Mouse (Mus musculus): ENCODE measurements around the gene Tapbp. TPM values are rescaled to one million over a fixed set of nuclear protein-coding genes. Genes with fewer than 3 reads are reported as not detected.
"Not testable (repeated sequence)": the region's sequence is repeated elsewhere in the genome, so short reads cannot be mapped to it uniquely, and the experiment has no call there.

Tapbp gene
- total RNA-seq, 2 experiments from 2014 or later, result 27.4 to 34.4 TPM

GRCm38 (mm10) chr17:33940206-33940805, 24.6 kb downstream of the Tapbp start, which contains the start of the genes Pfdn6 and Wdr46:
TSS of gene Pfdn6 (minus strand) at chr17:33940343.
TSS of gene Wdr46 (plus strand) at chr17:33940660.
- peak; percentile 84 to 92 for DNase-seq (ENCODE audit: low spot score in 2 of 2)

- no peak for DNase-seq (ENCODE audit: low spot score in 2 of 2)
These were observed 25.3 kb downstream of the Tapbp start for GRCm38 (mm10) chr17:33940981-33941380.

- DNase-seq (ENCODE audit: low spot score in 2 of 2), result no peak
These were observed 25.7 kb downstream of the Tapbp start for GRCm38 (mm10) chr17:33941381-33941780.

GRCm38 (mm10) chr17:33943454-33943853, 27.8 kb downstream of the Tapbp start:
- no peak for DNase-seq (ENCODE audit: low spot score in 2 of 2)

- no peak for DNase-seq (ENCODE audit: low spot score in 2 of 2)
These were observed 31.9 kb downstream of the Tapbp start for GRCm38 (mm10) chr17:33947430-33948089.

GRCm38 (mm10) chr17:33948090-33948904, 32.6 kb downstream of the Tapbp start:
- no peak for DNase-seq (ENCODE audit: low spot score in 2 of 2)

- no peak for DNase-seq (ENCODE audit: low spot score in 2 of 2)
These were observed 33.3 kb downstream of the Tapbp start for GRCm38 (mm10) chr17:33948905-33949537.

- no peak for DNase-seq (ENCODE audit: low spot score in 2 of 2)
These were observed 34.5 kb downstream of the Tapbp start for GRCm38 (mm10) chr17:33950131-33950625.

- peak; percentile 65 to 79 for DNase-seq (ENCODE audit: low spot score in 2 of 2)
These were observed 35.6 kb downstream of the Tapbp start, which contains the start of gene B3galt4 for GRCm38 (mm10) chr17:33951021-33951946. TSS of gene B3galt4 (minus strand) at chr17:33951488.

- DNase-seq (ENCODE audit: low spot score in 2 of 2), result not testable (repeated sequence)
These were observed 36.3 kb downstream of the Tapbp start for GRCm38 (mm10) chr17:33952015-33952414.

GRCm38 (mm10) chr17:33952879-33953278, 37.2 kb downstream of the Tapbp start:
- no peak for DNase-seq (ENCODE audit: low spot score in 2 of 2)

- DNase-seq (ENCODE audit: low spot score in 2 of 2), result no peak
These were observed 37.6 kb downstream of the Tapbp start for GRCm38 (mm10) chr17:33953310-33953709.

GRCm38 (mm10) chr17:33953961-33954565, 38.4 kb downstream of the Tapbp start:
- DNase-seq (ENCODE audit: low spot score in 2 of 2), result no peak

- no peak for DNase-seq (ENCODE audit: low spot score in 2 of 2)
These were observed 39.2 kb downstream of the Tapbp start for GRCm38 (mm10) chr17:33954646-33955554.

- DNase-seq (ENCODE audit: low spot score in 2 of 2), result peak; percentile 95 to 99
These were observed 40.0 kb downstream of the Tapbp start, which contains the start of the genes Vps52 and Rps18 for GRCm38 (mm10) chr17:33955555-33956214. TSS of gene Vps52 (plus strand) at chr17:33955812. TSS of gene Rps18 (minus strand) at chr17:33956001.

- no peak for DNase-seq (ENCODE audit: low spot score in 2 of 2)
These were observed 40.6 kb downstream of the Tapbp start for GRCm38 (mm10) chr17:33956336-33956735.

- no peak for DNase-seq (ENCODE audit: low spot score in 2 of 2)
These were observed 41.8 kb downstream of the Tapbp start for GRCm38 (mm10) chr17:33957493-33957892.

- no peak for DNase-seq (ENCODE audit: low spot score in 2 of 2)
These were observed 42.8 kb downstream of the Tapbp start for GRCm38 (mm10) chr17:33958451-33958850.

All from layer of hippocampus, postnatal 14 days (tissue).